19 mouse cellular contexts compared by ENCODE assay signal in genomic region chr4:154460021-154460420, GRCm38 (mm10).
DNase-seq lines count a peak whose midpoint lies in the region; ATAC-seq lines count a peak whose summit lies in the region.
"Had no signal": no experiment of that assay in that cellular context is flagged by ENCODE, and none has a peak within 500 bp of the region (broad histone marks: within the 10 kb centered on the region; RNA-seq: fewer than 3 reads in every experiment).

No protein-coding gene starts in this region.

- ATAC-seq in megakaryocyte-erythroid progenitor cell, adult 5-6 weeks (replicated peaks; ENCODE audit: low FRiP score, low TSS enrichment, poor library complexity, severe bottlenecking): no peak
- ATAC-seq: activated CD4-positive, CD25-positive, alpha-beta regulatory T cell, adult 4 months; CD4-positive, CD25-positive, alpha-beta regulatory T cell, adult 4 months; Patski had no signal

- DNase-seq in retina, embryonic 14.5 days (ENCODE audit: low spot score): peak; percentile 60
- DNase-seq in retina, postnatal 1 day: peak; percentile 91
- peak; percentile 24 for DNase-seq in retina, postnatal 7 days (ENCODE audit: low read depth, low spot score)
- DNase-seq in frontal cortex, postnatal 10 days (ENCODE audit: low spot score in 2 of 2): no peak
- no peak for DNase-seq in thymus, postnatal 0 days (ENCODE audit: low spot score)
- DNase-seq: adrenal gland, adult 2 months; adrenal gland, adult 8-10 months; adrenal gland, postnatal 10 days; adrenal gland, postnatal 14 days; adrenal gland, postnatal 25 days; adrenal gland, postnatal 36 days; B cell, adult 2 months; cerebellum, adult 11 months; cerebellum, adult 11-12 months; cerebellum, adult 18-20 months had no signal

Comparison
In these comparisons a context has a peak if more than half of its experiments do, and no peak if none do; other contexts are left out.
1. DNase-seq: peak in retina, embryonic 14.5 days (single experiment), retina, postnatal 1 day (single experiment) and retina, postnatal 7 days (single experiment); none in frontal cortex, postnatal 10 days (0 of 2) and thymus, postnatal 0 days (single experiment).